In the genomic region with DNA sequence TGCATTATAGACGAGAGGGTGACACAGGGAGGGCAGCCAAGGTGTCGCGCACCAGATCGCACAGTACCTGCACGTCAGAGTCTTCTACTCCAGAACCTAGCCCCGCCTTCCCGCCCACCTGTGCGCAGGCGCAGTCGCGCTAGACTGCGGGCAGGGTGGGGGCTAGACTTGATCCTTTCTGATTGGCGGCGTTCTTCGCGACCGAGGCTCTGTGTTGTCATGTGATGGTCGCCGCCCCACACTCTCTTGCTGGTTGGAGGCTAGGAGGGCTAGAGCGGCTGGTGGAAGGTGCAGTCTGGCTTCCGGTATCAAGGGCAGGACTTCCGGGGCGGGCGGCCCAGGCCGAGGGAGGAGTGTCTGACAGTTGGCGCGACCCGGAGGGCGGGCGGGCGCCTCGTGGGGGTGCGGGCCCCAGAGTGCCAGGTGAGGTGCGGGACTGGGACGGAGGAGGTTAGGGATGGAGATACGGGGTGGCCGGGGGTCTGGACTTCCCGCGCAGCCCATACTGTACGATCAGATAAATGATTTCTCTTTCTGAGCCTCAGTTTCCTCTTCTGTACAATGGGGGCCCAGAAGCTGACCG, we compare ENCODE assay signal across 8 mouse cellular contexts. TPM values are rescaled to one million over a fixed set of nuclear protein-coding genes. Genes with fewer than 3 reads are reported as not detected.
DNase-seq lines count a peak whose midpoint lies in the region; ATAC-seq and TF ChIP-seq lines count a peak whose summit lies in the region.

A gene (minus strand): TSS at position 288 of the 583 bp plus-strand sequence.
A gene (plus strand): TSS at position 303 of the 583 bp plus-strand sequence.

- DNase-seq in ZHBTc4 (ENCODE audit: low read depth, low spot score), result peak; percentile 99
- DNase-seq in gastrocnemius, adult 2 months, result peak; percentile 98
- peak; percentile 97 for DNase-seq in hindbrain, postnatal 0 days (ENCODE audit: low spot score)
- peak; percentile 97 for DNase-seq in left cerebral cortex, adult 2 months (ENCODE audit: extremely low spot score in 1 of 2, low spot score in 2 of 2)
- peak; percentile 96 to 98 for DNase-seq in right cerebral cortex, adult 2 months (ENCODE audit: low spot score in 2 of 2)
- peak; percentile 96 for DNase-seq in urinary bladder, postnatal 14 days (ENCODE audit: low spot score)

- peak; percentile 99 for ATAC-seq in common myeloid progenitor, adult 5-6 weeks (replicated peaks; ENCODE audit: low read depth, poor library complexity, severe bottlenecking)
- peak; percentile 100 for ATAC-seq in hindbrain, postnatal 0 days
- peak; percentile 99 for ATAC-seq in megakaryocyte, adult 5-6 weeks (ENCODE audit: poor library complexity, severe bottlenecking)

- H3K9me3 ChIP-seq in hindbrain, postnatal 0 days (ENCODE audit: low read length), result no peaks in the 10 kb centered on the region

- WGBS in hindbrain, postnatal 0 days, result under 1% methylated on average over 41 of the region's 41 CpGs

- peak within 1 kb of the TSS; percentile 87 for H3K27ac ChIP-seq in gastrocnemius, adult 2 months
- peak within 1 kb of the TSS; percentile 71; the same call in 1 of the 2 replicates for H3K27ac ChIP-seq in hindbrain, postnatal 0 days
- peak within 1 kb of the TSS; percentile 85 for H3K27ac ChIP-seq in left cerebral cortex, adult 2 months

- intact Hi-C loops in gastrocnemius, adult 2 months (cut with DNase I), result no loop called here
- intact Hi-C loops in left cerebral cortex, adult 2 months (cut with DNase I), result no loop called here

- H3K36me3 ChIP-seq in hindbrain, postnatal 0 days (ENCODE audit: insufficient read depth, low read length), result peaks cover 6% of the 10 kb centered on the region; the same call in 1 of the 2 replicates

- H3K27me3 ChIP-seq in hindbrain, postnatal 0 days (ENCODE audit: insufficient read depth, low read length), result no peaks in the 10 kb centered on the region

- peak within 1 kb of the TSS; percentile 90 for H3K4me3 ChIP-seq in gastrocnemius, adult 2 months
- H3K4me3 ChIP-seq in hindbrain, postnatal 0 days (ENCODE audit: low read length), result peak within 1 kb of the TSS; percentile 74
- peak within 1 kb of the TSS; percentile 83 for H3K4me3 ChIP-seq in left cerebral cortex, adult 2 months

- no peak for TF ChIP-seq CTCF in gastrocnemius, adult 2 months (IDR thresholded peaks at IDR 0.05)
- TF ChIP-seq CTCF in hindbrain, postnatal 0 days (IDR thresholded peaks at IDR 0.05; ENCODE audit: low read depth), result no peak
- no peak for TF ChIP-seq CTCF in left cerebral cortex, adult 2 months (IDR thresholded peaks at IDR 0.05)

- H3K9ac ChIP-seq in hindbrain, postnatal 0 days (replicated peaks; ENCODE audit: low read length), result peak within 1 kb of the TSS; percentile 66

- 0 out of 2 replicates have a peak, but pooled peaks cover 6% of the 10 kb centered on the region for H3K4me1 ChIP-seq in hindbrain, postnatal 0 days (ENCODE audit: insufficient read depth, low read length)

- peak within 1 kb of the TSS; percentile 73 for H3K4me2 ChIP-seq in hindbrain, postnatal 0 days (ENCODE audit: low read depth, low read length)

RNA-seq across cellular contexts. Expression of the first gene that starts in this region (rescaled TPM):
- 5.5 and 6.0 TPM in 2 replicates for total RNA-seq in common myeloid progenitor, adult 5-6 weeks (2017)
- total RNA-seq in gastrocnemius, adult 2 months (2021), result 10 to 100 TPM; 14.5 to 17.2 TPM
- 307 and 308 TPM in 2 replicates for total RNA-seq in hindbrain, postnatal 0 days (2014; rRNA removed)
- polyA plus RNA-seq in hindbrain, postnatal 0 days (2015; fragmentation: Nextera tagmentation; extraction: Ambion mirVana), result 268 and 287 TPM in 2 replicates
- 100 to 1,000 TPM; 746 to 788 TPM for total RNA-seq in left cerebral cortex, adult 2 months (2021)
- total RNA-seq in megakaryocyte, adult 5-6 weeks (2015), result 7.7 and 19.6 TPM in 2 replicates
- total RNA-seq in megakaryocyte, adult 5-6 weeks (2017), result 6.6 and 8.0 TPM in 2 replicates

RNA-seq across cellular contexts. Expression of the second gene that starts in this region (rescaled TPM):
- 15.0 and 18.0 TPM in 2 replicates for total RNA-seq in common myeloid progenitor, adult 5-6 weeks (2017)
- total RNA-seq in gastrocnemius, adult 2 months (2021), result 100 to 1,000 TPM; 107 to 123 TPM
- 8.1 and 8.2 TPM in 2 replicates for total RNA-seq in hindbrain, postnatal 0 days (2014; rRNA removed)
- polyA plus RNA-seq in hindbrain, postnatal 0 days (2015; fragmentation: Nextera tagmentation; extraction: Ambion mirVana), result 25.7 and 26.1 TPM in 2 replicates
- 10 to 100 TPM; 25.9 to 27.1 TPM for total RNA-seq in left cerebral cortex, adult 2 months (2021)
- 9.4 and 9.9 TPM in 2 replicates for total RNA-seq in megakaryocyte, adult 5-6 weeks (2015)
- total RNA-seq in megakaryocyte, adult 5-6 weeks (2017), result 3.3 and 7.2 TPM in 2 replicates

Comparison
In these comparisons a context has a peak if more than half of its experiments do, and no peak if none do; other contexts are left out.
1. Peak in every context shown above with its lines: DNase-seq, ATAC-seq, H3K4me3 ChIP-seq and H3K27ac ChIP-seq.
2. RNA of the first gene that starts in this region (total RNA-seq): 746 to 788 TPM in left cerebral cortex, adult 2 months and 307 to 308 TPM in hindbrain, postnatal 0 days; 14.5 to 17.2 TPM in gastrocnemius, adult 2 months, 6.6 to 19.6 TPM in megakaryocyte, adult 5-6 weeks and 5.5 to 6.0 TPM in common myeloid progenitor, adult 5-6 weeks; every median in the first group is over 10 times any median in the second.